Mouse (Mus musculus) retina, embryonic 14.5 days (tissue): ENCODE results near the gene Sult2b1.
A peak's percentile ranks its signal among the peaks of the same experiment; 100 is the strongest.

ENCODE experiments used
- DNase-seq: peaks from one replicate; pipeline ENCODE4 v3.0.0-alpha.2; 2015; ENCODE audit warnings: low spot score

The Sult2b1 gene

GRCm38 (mm10) chr7:45770427-45771082 is 13.9 kb downstream of the Sult2b1 start:
- DNase-seq: no peak

GRCm38 (mm10) chr7:45767500-45767899 is 17.0 kb downstream of the Sult2b1 start:
- no peak for DNase-seq

- no peak for DNase-seq
Observed at GRCm38 (mm10) chr7:45766764-45767163, 17.7 kb downstream of the Sult2b1 start.

- DNase-seq: no peak
Observed at GRCm38 (mm10) chr7:45765995-45766394, 18.5 kb downstream of the Sult2b1 start.

- DNase-seq: no peak
Observed at GRCm38 (mm10) chr7:45760151-45760550, 24.3 kb downstream of the Sult2b1 start.

- peak; percentile 36 for DNase-seq
Observed at GRCm38 (mm10) chr7:45759400-45759799, 25.1 kb downstream of the Sult2b1 start.

GRCm38 (mm10) chr7:45755703-45756102 is 28.8 kb downstream of the Sult2b1 start:
- no peak for DNase-seq

GRCm38 (mm10) chr7:45750162-45750561 is 34.3 kb downstream of the Sult2b1 start:
- no peak for DNase-seq

- DNase-seq: no peak
Observed at GRCm38 (mm10) chr7:45749401-45749800, 35.1 kb downstream of the Sult2b1 start.

- no peak for DNase-seq
Observed at GRCm38 (mm10) chr7:45748110-45748509, 36.4 kb downstream of the Sult2b1 start.

- DNase-seq: no peak
Observed at GRCm38 (mm10) chr7:45747450-45747849, 37.0 kb downstream of the Sult2b1 start.

GRCm38 (mm10) chr7:45746518-45746917 is 38.0 kb downstream of the Sult2b1 start:
- DNase-seq: peak; percentile 32

- DNase-seq: peak; percentile 63
Observed at GRCm38 (mm10) chr7:45744387-45744786, 40.1 kb downstream of the Sult2b1 start.

GRCm38 (mm10) chr7:45742338-45742737 is 42.1 kb downstream of the Sult2b1 start:
- DNase-seq: no peak

GRCm38 (mm10) chr7:45741777-45742176 is 42.7 kb downstream of the Sult2b1 start:
- DNase-seq: no peak

GRCm38 (mm10) chr7:45741308-45741707 is 43.2 kb downstream of the Sult2b1 start:
- no peak for DNase-seq

- DNase-seq: no peak
Observed at GRCm38 (mm10) chr7:45739820-45740219, 44.6 kb downstream of the Sult2b1 start.

- DNase-seq: peak; percentile 88
Observed at GRCm38 (mm10) chr7:45739162-45739763, 45.2 kb downstream of the Sult2b1 start.

GRCm38 (mm10) chr7:45733477-45733876 is 51.0 kb downstream of the Sult2b1 start:
- no peak for DNase-seq

GRCm38 (mm10) chr7:45730727-45731431 is 53.6 kb downstream of the Sult2b1 start:
- peak; percentile 83 for DNase-seq

- no peak for DNase-seq
Observed at GRCm38 (mm10) chr7:45727625-45728024, 56.8 kb downstream of the Sult2b1 start.

GRCm38 (mm10) chr7:45726419-45726818 is 58.0 kb downstream of the Sult2b1 start:
- no peak for DNase-seq

- no peak for DNase-seq
Observed at GRCm38 (mm10) chr7:45725713-45726112, 58.8 kb downstream of the Sult2b1 start, which contains the start of gene Spaca4. TSS of gene Spaca4 (minus strand) at chr7:45725813.
